Mouse (Mus musculus): ENCODE results near the gene Dennd1a.

DNA sequence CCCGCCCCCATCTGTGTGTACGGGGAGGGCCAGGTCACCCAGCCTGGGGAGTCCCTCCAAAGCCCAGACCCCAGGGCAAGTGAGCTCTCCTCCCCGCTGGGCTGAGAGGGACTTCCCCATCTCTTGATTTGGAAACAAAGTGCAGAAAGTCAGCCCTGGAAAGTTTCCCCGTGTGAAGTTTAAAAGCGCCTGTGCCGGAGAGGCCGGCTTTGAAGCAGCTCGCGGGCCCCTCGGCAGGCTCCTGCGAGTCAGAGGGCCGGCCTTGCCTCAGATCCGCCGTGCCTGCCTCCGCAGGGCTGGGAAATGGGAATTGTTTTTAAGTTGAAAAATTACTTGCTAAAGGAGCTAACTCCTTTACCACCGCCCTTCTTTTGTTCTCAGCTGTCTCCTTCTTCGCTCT, 49.4 kb upstream of the Dennd1a start:
- TF ChIP-seq CTCF (IDR thresholded peaks at IDR 0.05; ENCODE audit: low read depth), result no peak
- no peak for TF ChIP-seq EP300 (optimal IDR thresholded peaks at IDR 0.05)

All from stomach, postnatal 0 days (tissue).